Mouse (Mus musculus) ES-Bruce4 (cell line): ENCODE data around the gene Bak1. TPM values are rescaled to one million over a fixed set of nuclear protein-coding genes. Genes with fewer than 3 reads are reported as not detected.

Experiments used
- H3K27ac ChIP-seq: 2 replicates; pipeline ENCODE4 v1.5.1; 2012; ENCODE audit warnings: low read length, inconsistent platforms; ENCODE audit not compliant: insufficient read depth
- H3K27me3 ChIP-seq: 2 replicates; pipeline ENCODE4 v1.6.1; 2012; ENCODE audit warnings: mild to moderate bottlenecking, low read length, inconsistent platforms; ENCODE audit not compliant: control insufficient read depth, poor library complexity, insufficient read depth, severe bottlenecking
- H3K36me3 ChIP-seq: 2 replicates; pipeline ENCODE4 v1.6.1; 2012; ENCODE audit warnings: inconsistent platforms, mild to moderate bottlenecking, low read length, moderate library complexity; ENCODE audit not compliant: control insufficient read depth, poor library complexity, insufficient read depth, severe bottlenecking
- H3K4me1 ChIP-seq: one replicate; pipeline ENCODE4 v1.8.1; 2011; ENCODE audit warnings: low read length; ENCODE audit not compliant: control insufficient read depth, insufficient read depth
- H3K4me3 ChIP-seq: 2 replicates; pipeline ENCODE4 v1.5.1; 2011; ENCODE audit warnings: low read depth, mild to moderate bottlenecking, low read length
- H3K9ac ChIP-seq: 2 replicates; pipeline ENCODE4 v1.6.1; 2012; ENCODE audit warnings: low read depth, mild to moderate bottlenecking, inconsistent platforms; ENCODE audit not compliant: poor library complexity, severe bottlenecking
- H3K9me3 ChIP-seq: replicated peaks from 2 replicates; pipeline ENCODE4 v1.6.1; 2012; ENCODE audit warnings: mild to moderate bottlenecking, low read length, inconsistent platforms; ENCODE audit not compliant: control insufficient read depth, poor library complexity, insufficient read depth, severe bottlenecking
- CTCF ChIP-seq: IDR thresholded peaks from one replicate; pipeline ENCODE4 v1.8.1; 2011; ENCODE audit warnings: low read depth, low read length
- EP300 ChIP-seq: IDR thresholded peaks from 2 replicates; pipeline ENCODE4 v1.6.1; 2011; ENCODE audit warnings: low read depth, low read length; ENCODE audit not compliant: insufficient read depth
- POLR2A ChIP-seq: IDR thresholded peaks from one replicate; pipeline ENCODE4 v1.8.1; 2011; ENCODE audit warnings: low read length; ENCODE audit not compliant: insufficient read depth
- polyA plus RNA-seq: library from polyadenylated mRNA; stranded (reverse); fragments of >200 nt; gene quantifications from 2 replicates; pipeline ENCODE4 v1.2.4, GENCODE M21; 2011; ENCODE audit warnings: low read depth; ENCODE audit not compliant: missing spikeins, insufficient read depth, insufficient read length

The Bak1 gene
- polyA plus RNA-seq, 1 experiment: 66.6 TPM

DNA sequence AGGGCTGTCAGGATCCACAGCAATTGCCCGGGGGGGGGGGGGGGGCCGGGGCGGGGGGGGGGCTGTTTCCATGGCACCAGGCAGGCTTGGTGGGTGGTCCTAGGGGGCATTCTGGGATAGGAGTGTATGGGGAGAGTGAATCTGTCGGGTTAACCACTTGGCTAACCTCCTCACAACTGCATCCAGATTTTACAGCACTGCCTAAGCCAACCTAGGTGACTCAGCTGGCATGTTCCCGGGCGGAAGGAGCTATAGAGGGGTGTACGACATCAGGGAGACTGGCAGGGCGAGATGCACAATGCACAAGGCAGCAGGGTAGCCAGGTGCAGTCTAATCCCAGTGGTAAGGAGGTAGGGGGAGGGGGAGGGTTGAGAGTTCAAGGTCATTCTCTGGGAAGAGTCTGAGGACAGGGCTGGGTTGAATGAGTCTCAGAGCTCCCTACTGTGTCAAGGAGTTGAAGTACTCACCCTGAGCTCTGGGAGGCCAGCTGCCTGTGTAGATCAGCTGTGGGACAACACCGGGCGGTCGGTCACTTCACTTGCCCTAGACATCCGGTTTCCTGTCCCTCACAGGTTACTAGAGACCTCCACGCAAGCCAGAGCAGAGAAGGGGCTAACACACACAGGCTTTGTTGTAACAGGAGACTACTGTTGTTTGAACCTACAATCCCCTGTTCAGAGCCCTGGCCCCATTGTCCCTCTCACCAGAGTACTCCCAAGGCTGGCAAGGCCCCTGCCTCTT lies 12.4 kb upstream of the Bak1 start:
- peak overlapping the region; percentile 26 for H3K4me3 ChIP-seq

GRCm38 (mm10) chr17:27040304-27041045 lies 11.7 kb upstream of the Bak1 start:
- Histone ChIP-seq H3K9ac (peak overlapping the region; percentile 67), H3K4me3 (peak overlapping the region; percentile 44), H3K36me3 (no peaks in the 10 kb centered on the region), H3K27me3 (no peaks in the 10 kb centered on the region), H3K9me3 (no peaks in the 10 kb centered on the region), H3K27ac (peak overlapping the region; percentile 98), H3K4me1 (peaks cover 9% of the 10 kb centered on the region)
- TF ChIP-seq EP300: peak; percentile 78
- TF ChIP-seq CTCF: no peak

More for the DNA sequence above, 12.4 kb upstream of the Bak1 start:
- peaks cover 9% of the 10 kb centered on the region for H3K4me1 ChIP-seq
- peak overlapping the region; percentile 98 for H3K27ac ChIP-seq
- peak overlapping the region; percentile 37; the same call in 1 of the 2 replicates for H3K9ac ChIP-seq
- no peaks in the 10 kb centered on the region for H3K9me3 ChIP-seq
- no peaks in the 10 kb centered on the region for H3K36me3 ChIP-seq
- TF ChIP-seq POLR2A (no peak), EP300 (peak; percentile 99)
- H3K27me3 ChIP-seq: no peaks in the 10 kb centered on the region

DNA sequence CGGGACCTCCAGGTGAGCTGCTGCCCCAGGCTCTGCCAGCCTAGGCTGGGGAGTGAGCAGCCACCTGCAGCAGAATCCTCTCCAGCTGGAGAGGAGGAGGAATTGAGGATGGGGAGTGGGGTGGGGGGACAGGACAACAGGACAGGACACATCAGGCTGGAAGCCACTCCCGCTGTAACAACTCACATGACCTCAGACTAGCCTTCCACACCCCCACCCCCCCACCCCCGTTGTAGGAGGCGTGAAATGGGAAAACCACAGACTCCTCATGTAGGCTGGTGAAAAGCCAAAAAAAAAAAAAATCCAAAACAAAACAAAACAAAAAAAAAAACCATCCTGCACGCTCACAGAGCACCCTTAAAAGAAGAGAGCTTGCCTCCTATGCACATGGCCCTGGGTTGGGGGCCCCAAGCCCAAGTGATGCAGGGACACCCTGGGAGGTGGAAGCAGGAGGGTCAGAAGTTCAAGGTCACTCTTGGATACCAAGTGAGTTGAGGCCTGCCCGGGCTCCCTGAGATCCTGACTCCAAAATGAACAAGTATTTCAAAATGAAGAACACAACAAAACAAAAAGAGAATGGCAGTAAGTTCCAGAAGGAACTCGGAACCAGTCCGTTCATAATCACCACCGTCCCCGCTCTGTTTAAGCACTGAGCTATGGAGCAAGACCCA lies 10.8 kb upstream of the Bak1 start:
- Histone ChIP-seq H3K4me1 (peaks cover 16% of the 10 kb centered on the region), H3K9ac (peak overlapping the region; percentile 67), H3K27me3 (no peaks in the 10 kb centered on the region), H3K9me3 (no peaks in the 10 kb centered on the region), H3K27ac (peak overlapping the region; percentile 98), H3K36me3 (no peaks in the 10 kb centered on the region), H3K4me3 (peak overlapping the region; percentile 58)
- TF ChIP-seq EP300 (peak; percentile 73; the same call in 1 of the 2 replicates), POLR2A (no peak), CTCF (no peak)

GRCm38 (mm10) chr17:27038335-27039050 lies 9.7 kb upstream of the Bak1 start:
- no peaks in the 10 kb centered on the region for H3K36me3 ChIP-seq
- H3K9me3 ChIP-seq: no peaks in the 10 kb centered on the region
- TF ChIP-seq CTCF: no peak
- peak; percentile 44 for TF ChIP-seq POLR2A
- TF ChIP-seq EP300: peak; percentile 83
- peaks cover 13% of the 10 kb centered on the region for H3K4me1 ChIP-seq
- no peaks in the 10 kb centered on the region for H3K27me3 ChIP-seq
- H3K9ac ChIP-seq: peak overlapping the region; percentile 67
- H3K4me3 ChIP-seq: peak overlapping the region; percentile 58
- peak overlapping the region; percentile 95 for H3K27ac ChIP-seq

- Histone ChIP-seq H3K36me3 (no peaks in the 10 kb centered on the region), H3K27ac (peak overlapping the region; percentile 8; the same call in 1 of the 2 replicates), H3K27me3 (no peaks in the 10 kb centered on the region), H3K9me3 (no peaks in the 10 kb centered on the region), H3K9ac (peak overlapping the region; percentile 11; the same call in 1 of the 2 replicates), H3K4me1 (peaks cover 9% of the 10 kb centered on the region), H3K4me3 (no peak overlapping the region)
- no peak for TF ChIP-seq POLR2A
- no peak for TF ChIP-seq CTCF
- TF ChIP-seq EP300: no peak
Observed at GRCm38 (mm10) chr17:27036465-27036864, 7.7 kb upstream of the Bak1 start.
